8 mouse cellular contexts compared by ENCODE assay signal in the genomic region with DNA sequence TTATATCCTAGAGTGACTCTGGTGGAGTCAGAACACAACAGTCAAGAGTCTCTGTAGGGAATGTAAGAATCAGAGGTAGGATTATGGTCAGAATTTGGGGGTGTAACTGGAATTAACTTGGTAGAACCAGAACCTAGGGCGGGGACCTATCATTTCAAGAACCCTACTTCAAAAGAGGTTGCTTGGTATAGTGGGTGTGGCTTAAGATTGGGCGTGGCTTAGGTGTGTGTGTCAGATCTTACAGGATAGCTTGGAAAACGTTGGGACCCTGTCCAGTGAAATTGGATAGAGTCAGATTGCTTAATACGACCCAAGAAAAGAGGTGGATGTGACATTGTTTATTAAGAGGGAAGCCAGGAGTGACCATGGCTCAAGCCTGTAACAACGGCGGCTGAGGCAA. TPM values are rescaled to one million over a fixed set of nuclear protein-coding genes. Genes with fewer than 3 reads are reported as not detected.
DNase-seq lines count a peak whose midpoint lies in the region; ATAC-seq and TF ChIP-seq lines count a peak whose summit lies in the region.

No protein-coding gene starts in this region.

- no peak overlapping the region for H3K9ac ChIP-seq in lung, embryonic 15.5 days
- H3K9ac ChIP-seq in midbrain, postnatal 0 days (replicated peaks; ENCODE audit: low read length, poor library complexity, severe bottlenecking), result no peak overlapping the region

- no peaks in the 10 kb centered on the region for H3K9me3 ChIP-seq in lung, embryonic 15.5 days
- H3K9me3 ChIP-seq in midbrain, postnatal 0 days (ENCODE audit: low read length), result no peaks in the 10 kb centered on the region

- H3K36me3 ChIP-seq in lung, embryonic 15.5 days, result no peaks in the 10 kb centered on the region
- 0 out of 2 replicates have a peak, but pooled peaks cover 6% of the 10 kb centered on the region for H3K36me3 ChIP-seq in midbrain, postnatal 0 days (ENCODE audit: insufficient read depth, low read length)

- no peak overlapping the region for H3K27ac ChIP-seq in lung, embryonic 15.5 days
- no peak overlapping the region for H3K27ac ChIP-seq in midbrain, postnatal 0 days (ENCODE audit: low read depth, low read length)

- peak overlapping the region; percentile 50; the same call in 1 of the 2 replicates for H3K4me2 ChIP-seq in lung, embryonic 15.5 days
- H3K4me2 ChIP-seq in midbrain, postnatal 0 days (ENCODE audit: low read depth, low read length, poor library complexity, severe bottlenecking), result peak overlapping the region; percentile 88

- peaks cover 44% of the 10 kb centered on the region for H3K4me1 ChIP-seq in lung, embryonic 15.5 days
- H3K4me1 ChIP-seq in midbrain, postnatal 0 days (ENCODE audit: insufficient read depth, low read length), result no peaks in the 10 kb centered on the region; the same call in 1 of the 2 replicates

- no peak for TF ChIP-seq CTCF in midbrain, postnatal 0 days (IDR thresholded peaks at IDR 0.05)

- WGBS in lung, embryonic 15.5 days, result 33% methylated on average over 6 of the region's 6 CpGs
- 52% methylated on average over 6 of the region's 6 CpGs for WGBS in midbrain, postnatal 0 days

- H3K27me3 ChIP-seq in lung, embryonic 15.5 days, result peaks cover 58% of the 10 kb centered on the region
- no peaks in the 10 kb centered on the region for H3K27me3 ChIP-seq in midbrain, postnatal 0 days (ENCODE audit: insufficient read depth, low read length)

- H3K4me3 ChIP-seq in lung, embryonic 15.5 days, result no peak overlapping the region
- peak overlapping the region; percentile 74 for H3K4me3 ChIP-seq in midbrain, postnatal 0 days (ENCODE audit: low read depth, low read length)

- no peak for DNase-seq in lung, postnatal 25 days (ENCODE audit: low spot score)
- DNase-seq in c-Kit-negative CD71-positive TER-119-positive erythroid progenitor cells, embryonic 14.5 days (ENCODE audit: low read depth, low spot score), result peak; percentile 37
- DNase-seq in induced T-regulatory cell, adult 2 months (ENCODE audit: low read depth), result peak; percentile 67
- no peak for DNase-seq in midbrain, postnatal 0 days (ENCODE audit: low spot score)
- no peak for DNase-seq in retina, embryonic 14.5 days (ENCODE audit: low spot score)
- no peak for DNase-seq in layer of hippocampus, adult 8-10 months (ENCODE audit: low spot score in 2 of 2)

- ATAC-seq in lung, embryonic 15.5 days (ENCODE audit: borderline replicate concordance, extremely low read depth, low FRiP score, low TSS enrichment), result no peak
- no peak for ATAC-seq in midbrain, postnatal 0 days (ENCODE audit: low FRiP score)
- ATAC-seq in megakaryocyte-erythroid progenitor cell, adult 5-6 weeks (replicated peaks; ENCODE audit: low FRiP score, low TSS enrichment, poor library complexity, severe bottlenecking), result no peak

RNA-seq across cellular contexts. Expression of gene Eml2, which starts 3.7 kb away (rescaled TPM):
- 10.7 and 12.2 TPM in 2 replicates for polyA plus RNA-seq in lung, embryonic 15.5 days (2015; fragmentation: Nextera tagmentation; extraction: Ambion mirVana)
- 83.7 and 89.0 TPM in 2 replicates for total RNA-seq in midbrain, postnatal 0 days (2014; rRNA removed)
- 13.1 and 13.4 TPM in 2 replicates for polyA plus RNA-seq in midbrain, postnatal 0 days (2015; fragmentation: Nextera tagmentation; extraction: Ambion mirVana)
- total RNA-seq in layer of hippocampus, adult 8-10 months (2022), result 100 to 1,000 TPM; 156 to 198 (median 171) TPM
- 4.8 and 11.4 TPM in 2 replicates for total RNA-seq in megakaryocyte-erythroid progenitor cell, adult 5-6 weeks (2014; fragmentation: Nextera tagmentation)
- 4.8 and 6.6 TPM in 2 replicates for total RNA-seq in megakaryocyte-erythroid progenitor cell, adult 5-6 weeks (2017)

RNA-seq across cellular contexts. Expression of gene Gipr, which starts 14.0 kb away (rescaled TPM):
- 3.2 and 5.1 TPM in 2 replicates for polyA plus RNA-seq in lung, embryonic 15.5 days (2015; fragmentation: Nextera tagmentation; extraction: Ambion mirVana)
- total RNA-seq in midbrain, postnatal 0 days (2014; rRNA removed), result 2.3 and 7.4 TPM in 2 replicates
- polyA plus RNA-seq in midbrain, postnatal 0 days (2015; fragmentation: Nextera tagmentation; extraction: Ambion mirVana), result 1.7 and 2.3 TPM in 2 replicates
- total RNA-seq in layer of hippocampus, adult 8-10 months (2022), result 1 to 10 TPM; 1.0 to 1.5 (median 1.2) TPM
- not detected in 2 replicates for total RNA-seq in megakaryocyte-erythroid progenitor cell, adult 5-6 weeks (2014; fragmentation: Nextera tagmentation)
- total RNA-seq in megakaryocyte-erythroid progenitor cell, adult 5-6 weeks (2017), result 0.95 TPM in 1 of 2 replicates, not detected in the other

RNA-seq across cellular contexts. Expression of gene Snrpd2, which starts 30.4 kb away (rescaled TPM):
- polyA plus RNA-seq in lung, embryonic 15.5 days (2015; fragmentation: Nextera tagmentation; extraction: Ambion mirVana), result 140 and 154 TPM in 2 replicates
- total RNA-seq in midbrain, postnatal 0 days (2014; rRNA removed), result 31.4 and 36.7 TPM in 2 replicates
- polyA plus RNA-seq in midbrain, postnatal 0 days (2015; fragmentation: Nextera tagmentation; extraction: Ambion mirVana), result 115 and 116 TPM in 2 replicates
- total RNA-seq in layer of hippocampus, adult 8-10 months (2022), result 10 to 100 TPM; 75.6 to 82.3 (median 78.2) TPM
- 146 and 165 TPM in 2 replicates for total RNA-seq in megakaryocyte-erythroid progenitor cell, adult 5-6 weeks (2014; fragmentation: Nextera tagmentation)
- total RNA-seq in megakaryocyte-erythroid progenitor cell, adult 5-6 weeks (2017), result 80.7 and 93.4 TPM in 2 replicates

RNA-seq across cellular contexts. Expression of gene Qpctl, which starts 30.8 kb away (rescaled TPM):
- 15.2 and 15.3 TPM in 2 replicates for polyA plus RNA-seq in lung, embryonic 15.5 days (2015; fragmentation: Nextera tagmentation; extraction: Ambion mirVana)
- total RNA-seq in midbrain, postnatal 0 days (2014; rRNA removed), result 17.3 and 17.8 TPM in 2 replicates
- 30.2 and 32.5 TPM in 2 replicates for polyA plus RNA-seq in midbrain, postnatal 0 days (2015; fragmentation: Nextera tagmentation; extraction: Ambion mirVana)
- 10 to 100 TPM; 18.6 to 20.9 (median 20.4) TPM for total RNA-seq in layer of hippocampus, adult 8-10 months (2022)
- 2.4 and 5.1 TPM in 2 replicates for total RNA-seq in megakaryocyte-erythroid progenitor cell, adult 5-6 weeks (2014; fragmentation: Nextera tagmentation)
- 1.1 and 5.5 TPM in 2 replicates for total RNA-seq in megakaryocyte-erythroid progenitor cell, adult 5-6 weeks (2017)

RNA-seq across cellular contexts. Expression of gene Gpr4, which starts 32.4 kb away (rescaled TPM):
- 2.2 TPM in 2 replicates for polyA plus RNA-seq in lung, embryonic 15.5 days (2015; fragmentation: Nextera tagmentation; extraction: Ambion mirVana)
- 3.1 and 4.7 TPM in 2 replicates for total RNA-seq in midbrain, postnatal 0 days (2014; rRNA removed)
- polyA plus RNA-seq in midbrain, postnatal 0 days (2015; fragmentation: Nextera tagmentation; extraction: Ambion mirVana), result 6.1 and 6.2 TPM in 2 replicates
- total RNA-seq in layer of hippocampus, adult 8-10 months (2022), result 1 to 10 TPM; 1.3 to 2.7 (median 1.8) TPM
- 0.64 TPM in 1 of 2 replicates, not detected in the other for total RNA-seq in megakaryocyte-erythroid progenitor cell, adult 5-6 weeks (2014; fragmentation: Nextera tagmentation)
- not detected in 2 replicates for total RNA-seq in megakaryocyte-erythroid progenitor cell, adult 5-6 weeks (2017)

Comparison
In these comparisons a context has a peak if more than half of its experiments do, and no peak if none do; other contexts are left out.
1. DNase-seq: peak in c-Kit-negative CD71-positive TER-119-positive erythroid progenitor cells, embryonic 14.5 days (single experiment) and induced T-regulatory cell, adult 2 months (single experiment); none in lung, postnatal 25 days (single experiment), midbrain, postnatal 0 days (single experiment), retina, embryonic 14.5 days (single experiment) and layer of hippocampus, adult 8-10 months (0 of 2).